Mouse (Mus musculus) ES-Bruce4 (cell line): ENCODE measurements at regions not wholly inside any gene's neighbourhood (a gene's known extent, or its start where the extent isn't known, plus 50 kb on each side); places are given as distances from the start of the nearest gene placed in this dataset.

Experiments
- H3K27ac ChIP-seq: 2 replicates; pipeline ENCODE4 v1.5.1; 2012; ENCODE audit warnings: low read length, inconsistent platforms; ENCODE audit not compliant: insufficient read depth
- H3K27me3 ChIP-seq: 2 replicates; pipeline ENCODE4 v1.6.1; 2012; ENCODE audit warnings: mild to moderate bottlenecking, low read length, inconsistent platforms; ENCODE audit not compliant: control insufficient read depth, poor library complexity, insufficient read depth, severe bottlenecking
- H3K36me3 ChIP-seq: 2 replicates; pipeline ENCODE4 v1.6.1; 2012; ENCODE audit warnings: inconsistent platforms, mild to moderate bottlenecking, low read length, moderate library complexity; ENCODE audit not compliant: control insufficient read depth, poor library complexity, insufficient read depth, severe bottlenecking
- H3K4me1 ChIP-seq: one replicate; pipeline ENCODE4 v1.8.1; 2011; ENCODE audit warnings: low read length; ENCODE audit not compliant: control insufficient read depth, insufficient read depth
- H3K4me3 ChIP-seq: 2 replicates; pipeline ENCODE4 v1.5.1; 2011; ENCODE audit warnings: low read depth, mild to moderate bottlenecking, low read length
- H3K9ac ChIP-seq: 2 replicates; pipeline ENCODE4 v1.6.1; 2012; ENCODE audit warnings: low read depth, mild to moderate bottlenecking, inconsistent platforms; ENCODE audit not compliant: poor library complexity, severe bottlenecking
- H3K9me3 ChIP-seq: replicated peaks from 2 replicates; pipeline ENCODE4 v1.6.1; 2012; ENCODE audit warnings: mild to moderate bottlenecking, low read length, inconsistent platforms; ENCODE audit not compliant: control insufficient read depth, poor library complexity, insufficient read depth, severe bottlenecking
- CTCF ChIP-seq: IDR thresholded peaks from one replicate; pipeline ENCODE4 v1.8.1; 2011; ENCODE audit warnings: low read depth, low read length
- EP300 ChIP-seq: IDR thresholded peaks from 2 replicates; pipeline ENCODE4 v1.6.1; 2011; ENCODE audit warnings: low read depth, low read length; ENCODE audit not compliant: insufficient read depth
- POLR2A ChIP-seq: IDR thresholded peaks from one replicate; pipeline ENCODE4 v1.8.1; 2011; ENCODE audit warnings: low read length; ENCODE audit not compliant: insufficient read depth

GRCm38 (mm10) chr1:72078926-72079550 lies 133.1 kb downstream of the Mreg start:
- TF ChIP-seq EP300 (no peak), POLR2A (no peak), CTCF (no peak)
- Histone ChIP-seq H3K4me3 (no peak overlapping the region), H3K27ac (no peak overlapping the region), H3K9ac (no peak overlapping the region), H3K4me1 (no peaks in the 10 kb centered on the region), H3K9me3 (no peaks in the 10 kb centered on the region), H3K36me3 (no peaks in the 10 kb centered on the region), H3K27me3 (no peaks in the 10 kb centered on the region; the same call in 1 of the 2 replicates)

DNA sequence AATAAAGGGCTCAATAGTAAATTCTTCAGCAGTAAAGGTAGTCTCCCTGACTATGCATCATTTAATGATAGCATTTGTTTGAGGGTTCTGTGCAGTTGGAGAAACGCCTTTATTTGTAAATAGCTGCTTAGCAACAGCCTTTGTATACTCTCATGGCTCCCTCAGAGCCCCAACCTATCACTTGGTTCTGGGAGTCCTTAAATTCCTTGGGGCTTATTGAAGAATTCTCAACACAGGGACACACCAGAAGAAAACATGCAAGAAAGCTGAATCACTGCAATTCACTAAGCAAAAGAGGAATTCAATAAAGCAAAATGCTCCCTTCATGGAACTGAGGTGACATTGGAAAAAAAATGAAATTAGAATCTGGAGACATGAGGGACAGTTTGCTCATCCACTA lies 135.8 kb downstream of the Mreg start:
- Histone ChIP-seq H3K27ac (no peak overlapping the region), H3K9me3 (no peaks in the 10 kb centered on the region), H3K36me3 (no peaks in the 10 kb centered on the region), H3K27me3 (no peaks in the 10 kb centered on the region; the same call in 1 of the 2 replicates), H3K9ac (no peak overlapping the region), H3K4me3 (no peak overlapping the region), H3K4me1 (no peaks in the 10 kb centered on the region)
- no peak for TF ChIP-seq POLR2A
- TF ChIP-seq EP300 = no peak
- TF ChIP-seq CTCF = no peak

DNA sequence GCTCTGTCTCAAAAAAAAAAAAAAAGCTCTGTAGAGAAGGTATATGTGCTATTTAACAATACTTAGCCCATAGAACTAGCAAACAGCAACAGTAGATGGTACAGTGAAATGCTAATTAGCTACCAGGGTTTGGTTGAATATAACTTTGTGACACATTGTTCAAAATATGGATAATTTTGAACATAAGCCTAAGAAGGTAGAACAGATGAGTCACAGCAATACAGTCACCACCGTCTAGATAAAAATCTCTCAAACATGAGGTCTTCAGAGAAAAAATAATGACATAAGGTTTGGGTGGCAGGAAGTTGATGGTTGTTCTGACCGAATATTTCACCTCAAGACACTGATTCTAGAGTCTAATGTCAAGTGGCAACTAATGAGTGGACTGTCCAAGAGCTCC lies 136.6 kb downstream of the Mreg start:
- no peaks in the 10 kb centered on the region; the same call in 1 of the 2 replicates for H3K27me3 ChIP-seq

DNA sequence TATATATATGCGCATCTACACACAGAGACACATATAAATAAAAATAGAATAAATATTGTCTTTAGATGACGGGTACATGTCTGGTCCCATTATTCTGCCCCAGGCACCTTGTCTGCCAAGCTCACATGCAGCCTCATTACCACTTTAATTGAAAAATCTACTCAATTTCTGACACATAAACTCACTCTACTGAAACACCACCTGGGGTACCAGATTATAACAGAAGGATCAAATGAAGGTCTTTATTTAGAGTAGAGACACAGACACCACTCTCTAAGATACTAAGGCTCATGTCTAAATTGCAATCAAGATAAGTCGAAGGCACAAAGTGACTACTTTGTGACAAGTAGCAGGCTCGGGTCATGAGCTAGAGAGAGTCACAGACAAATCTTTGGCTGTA lies 138.9 kb downstream of the Mreg start:
- Histone ChIP-seq H3K36me3 (no peaks in the 10 kb centered on the region), H3K4me3 (no peak overlapping the region), H3K9ac (no peak overlapping the region), H3K27me3 (no peaks in the 10 kb centered on the region; the same call in 1 of the 2 replicates), H3K9me3 (no peaks in the 10 kb centered on the region), H3K4me1 (no peaks in the 10 kb centered on the region), H3K27ac (no peak overlapping the region)
- TF ChIP-seq CTCF (no peak), POLR2A (no peak), EP300 (no peak)

More for the DNA sequence above, 136.6 kb downstream of the Mreg start:
- Histone ChIP-seq H3K4me3 (no peak overlapping the region), H3K36me3 (no peaks in the 10 kb centered on the region), H3K27ac (no peak overlapping the region), H3K9ac (no peak overlapping the region), H3K9me3 (no peaks in the 10 kb centered on the region), H3K4me1 (no peaks in the 10 kb centered on the region)
- no peak for TF ChIP-seq CTCF
- no peak for TF ChIP-seq EP300
- no peak for TF ChIP-seq POLR2A

DNA sequence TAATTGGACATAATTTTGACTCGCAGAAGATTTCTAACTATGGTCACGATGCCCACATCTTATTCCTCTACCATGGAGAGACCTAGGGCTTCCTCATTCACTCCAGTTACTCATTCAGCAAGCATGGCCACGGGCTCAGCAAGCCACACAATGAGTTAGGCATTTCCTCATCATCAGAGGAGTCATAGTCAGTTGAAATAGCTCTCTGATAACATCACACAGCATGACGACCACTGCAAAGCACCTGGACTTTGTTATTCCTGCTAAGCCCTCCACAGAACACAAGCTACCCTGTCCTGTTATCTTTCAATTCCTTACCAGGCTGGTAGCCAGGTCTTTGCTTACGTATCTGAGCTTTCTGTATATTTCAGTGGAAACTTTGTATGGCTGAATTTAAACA lies 141.6 kb downstream of the Mreg start:
- Histone ChIP-seq H3K4me1 (no peaks in the 10 kb centered on the region), H3K9me3 (no peaks in the 10 kb centered on the region), H3K36me3 (no peaks in the 10 kb centered on the region), H3K9ac (no peak overlapping the region), H3K27me3 (no peaks in the 10 kb centered on the region; the same call in 1 of the 2 replicates), H3K4me3 (no peak overlapping the region), H3K27ac (no peak overlapping the region)
- TF ChIP-seq EP300 (no peak), POLR2A (no peak), CTCF (no peak)

DNA sequence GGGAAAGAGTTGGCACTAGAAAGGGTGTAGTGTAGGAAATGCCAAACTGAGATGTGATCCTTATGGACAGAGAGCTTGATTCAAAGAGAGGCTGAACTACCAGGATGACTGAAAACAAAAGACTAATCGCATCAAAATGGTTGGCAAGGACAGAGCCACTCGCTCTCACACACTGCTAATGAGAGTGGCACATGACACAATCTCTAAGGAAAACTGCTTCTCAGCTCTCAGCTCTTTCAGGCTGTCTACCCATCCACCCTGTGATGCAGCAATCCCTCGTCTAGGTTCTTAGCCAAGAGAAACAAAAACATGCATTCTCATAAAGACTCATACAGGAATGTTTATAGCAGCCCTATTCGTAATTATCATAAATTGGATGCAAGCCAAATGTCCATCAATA lies 143.1 kb downstream of the Mreg start:
- Histone ChIP-seq H3K9me3 (no peaks in the 10 kb centered on the region), H3K4me3 (no peak overlapping the region), H3K4me1 (no peaks in the 10 kb centered on the region), H3K27me3 (no peaks in the 10 kb centered on the region; the same call in 1 of the 2 replicates), H3K9ac (no peak overlapping the region), H3K36me3 (no peaks in the 10 kb centered on the region), H3K27ac (no peak overlapping the region)
- TF ChIP-seq CTCF (no peak), EP300 (no peak), POLR2A (no peak)
